Mouse (Mus musculus) cerebellum, postnatal 36 days (tissue): ENCODE data around the gene Zfyve9.
"Not testable (repeated sequence)": the region's sequence is repeated elsewhere in the genome, so short reads cannot be mapped to it uniquely, and the experiment has no call there.

Source experiments
- DNase-seq, 2 experiments: peaks; one replicate each; pipeline ENCODE4 v3.0.0; 2021 to 2022; ENCODE audit warnings: mixed read lengths in 2 of 2

Gene Zfyve9

DNA sequence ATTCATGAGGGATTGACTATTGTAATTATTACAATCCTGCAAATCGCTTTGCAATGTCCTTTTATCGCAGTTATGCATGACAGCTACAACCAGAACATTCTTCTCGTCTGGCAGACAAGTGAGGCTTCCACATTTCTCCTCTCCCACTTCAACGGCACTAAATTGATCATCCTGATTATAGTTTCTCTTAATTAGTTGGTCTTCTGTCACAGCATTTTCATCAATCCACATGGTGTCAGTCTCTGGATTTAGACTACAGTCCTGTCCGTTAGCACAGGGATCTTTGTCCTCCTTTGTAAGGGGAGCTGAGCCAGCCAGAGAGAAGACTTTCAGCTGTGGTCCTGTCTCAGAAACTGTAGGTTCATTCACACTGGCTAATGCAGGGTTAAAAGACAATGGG lies 61.2 kb downstream of the Zfyve9 start, which contains the start of gene 3110021N24Rik:
TSS of gene 3110021N24Rik (plus strand) at position 301 of the 400 bp plus-strand sequence.
- no peak for DNase-seq

GRCm38 (mm10) chr4:108708209-108708608 lies 72.4 kb downstream of the Zfyve9 start:
- DNase-seq, result no peak

DNA sequence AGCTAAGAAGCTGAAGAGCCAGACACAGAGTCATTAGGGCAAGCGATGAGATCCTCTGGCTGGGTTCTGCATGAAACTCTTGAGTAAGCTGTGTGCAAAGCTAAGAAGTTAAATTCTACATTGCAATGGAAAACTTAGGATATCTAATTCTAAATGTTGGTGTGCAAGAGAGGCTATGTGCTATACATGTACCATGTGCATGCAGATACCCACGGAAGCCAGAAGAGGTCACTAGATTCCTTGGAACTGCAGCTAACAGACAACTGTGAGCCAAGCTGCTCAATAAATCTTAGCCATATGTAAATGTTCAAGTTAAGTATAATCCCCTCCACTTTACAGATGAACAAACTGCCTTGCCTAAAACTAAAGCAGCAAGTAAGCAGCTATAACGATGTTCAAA lies 83.7 kb downstream of the Zfyve9 start:
- peak; percentile 14 for DNase-seq

GRCm38 (mm10) chr4:108691469-108691868 lies 89.1 kb downstream of the Zfyve9 start:
- no peak for DNase-seq

DNA sequence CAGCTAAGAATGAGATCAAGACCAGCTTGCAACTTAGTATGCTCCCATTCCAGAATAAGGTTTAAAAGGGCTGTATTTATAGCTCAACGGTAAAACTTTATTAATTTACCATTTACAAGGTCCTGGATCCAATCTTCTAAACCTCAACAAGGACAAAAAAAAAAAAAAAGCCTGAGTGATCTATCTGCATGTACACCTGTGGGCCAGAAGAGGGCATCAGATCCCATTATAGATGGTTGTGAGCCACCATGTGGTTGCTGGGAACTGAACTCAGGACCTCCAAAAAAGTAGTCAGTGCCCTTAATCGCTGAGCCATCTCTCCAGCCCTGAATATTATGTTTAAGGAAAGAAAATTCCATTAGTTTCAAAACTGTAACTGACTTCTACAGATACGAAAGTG lies 90.1 kb downstream of the Zfyve9 start:
- DNase-seq, result no peak

- DNase-seq, result not testable (repeated sequence)
Observed at GRCm38 (mm10) chr4:108687098-108687497, 93.5 kb downstream of the Zfyve9 start.

- no peak for DNase-seq
Observed at GRCm38 (mm10) chr4:108686156-108686555, 94.4 kb downstream of the Zfyve9 start.

GRCm38 (mm10) chr4:108664407-108664806 lies 116.2 kb downstream of the Zfyve9 start:
- no peak for DNase-seq

DNA sequence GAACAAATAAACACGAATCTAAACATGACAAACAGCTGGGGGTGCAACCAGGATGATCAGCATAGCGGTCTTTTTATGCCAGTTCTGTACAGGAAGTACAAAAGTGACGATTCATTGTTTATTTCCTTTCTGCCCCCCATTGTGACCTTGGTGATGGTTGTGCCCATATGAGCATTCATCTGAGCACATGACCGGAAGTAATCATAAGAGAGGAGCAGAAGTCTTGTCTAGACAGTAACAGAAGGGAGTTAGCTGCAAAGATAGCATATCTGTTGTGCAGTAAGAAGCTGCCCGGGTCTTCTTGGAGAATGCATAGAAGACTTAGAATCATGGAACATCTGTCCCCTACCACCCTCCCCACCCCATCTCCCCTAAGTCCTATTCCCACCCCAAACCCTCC lies 141.8 kb downstream of the Zfyve9 start:
- no peak for DNase-seq

GRCm38 (mm10) chr4:108637721-108638120 lies 142.9 kb downstream of the Zfyve9 start:
- no peak for DNase-seq

DNA sequence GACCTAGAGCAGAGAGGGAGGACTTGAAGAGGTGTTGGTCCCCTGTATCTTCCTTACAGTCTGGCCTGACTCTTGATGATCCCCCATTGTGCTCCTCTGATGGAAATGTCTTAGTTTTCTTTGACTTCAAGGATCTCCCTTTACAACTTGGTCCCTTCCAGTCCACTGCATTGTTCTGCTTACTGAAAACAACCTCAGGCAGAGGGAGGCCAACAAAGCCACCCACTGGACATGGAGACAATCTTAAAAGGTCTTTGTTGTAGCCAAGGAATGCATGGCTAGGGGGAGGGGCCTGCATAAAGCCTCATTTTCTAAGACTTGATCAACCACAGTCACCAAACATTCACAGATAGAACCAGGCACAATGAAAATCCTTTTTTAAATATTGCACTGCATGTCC lies 145.5 kb downstream of the Zfyve9 start:
- DNase-seq, result no peak

GRCm38 (mm10) chr4:108634696-108635095 lies 145.9 kb downstream of the Zfyve9 start:
- no peak for DNase-seq

GRCm38 (mm10) chr4:108633703-108634102 lies 146.9 kb downstream of the Zfyve9 start:
- DNase-seq, result no peak

DNA sequence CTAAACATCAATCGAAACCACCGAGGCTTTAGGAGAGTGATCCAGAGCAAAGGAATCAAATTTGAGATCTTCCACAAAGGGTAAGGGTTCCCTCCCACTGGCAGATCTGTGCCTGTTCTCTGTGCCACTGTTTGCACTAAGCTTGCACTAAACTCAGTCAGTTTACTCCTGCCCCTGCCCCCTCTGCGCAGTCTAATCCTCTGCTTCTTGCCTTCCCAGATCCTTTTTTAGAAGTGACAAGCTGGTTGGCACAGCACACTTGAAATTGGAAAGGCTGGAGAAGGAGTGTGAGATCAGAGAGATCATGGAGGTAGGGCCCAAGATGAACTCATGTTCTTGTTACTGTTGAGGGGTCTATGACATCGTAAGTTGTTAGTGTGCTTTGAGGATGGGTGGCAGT lies 149.0 kb downstream of the Zfyve9 start:
- DNase-seq, result no peak

- DNase-seq, result no peak
Observed at GRCm38 (mm10) chr4:108630096-108630495, 150.5 kb downstream of the Zfyve9 start.

DNA sequence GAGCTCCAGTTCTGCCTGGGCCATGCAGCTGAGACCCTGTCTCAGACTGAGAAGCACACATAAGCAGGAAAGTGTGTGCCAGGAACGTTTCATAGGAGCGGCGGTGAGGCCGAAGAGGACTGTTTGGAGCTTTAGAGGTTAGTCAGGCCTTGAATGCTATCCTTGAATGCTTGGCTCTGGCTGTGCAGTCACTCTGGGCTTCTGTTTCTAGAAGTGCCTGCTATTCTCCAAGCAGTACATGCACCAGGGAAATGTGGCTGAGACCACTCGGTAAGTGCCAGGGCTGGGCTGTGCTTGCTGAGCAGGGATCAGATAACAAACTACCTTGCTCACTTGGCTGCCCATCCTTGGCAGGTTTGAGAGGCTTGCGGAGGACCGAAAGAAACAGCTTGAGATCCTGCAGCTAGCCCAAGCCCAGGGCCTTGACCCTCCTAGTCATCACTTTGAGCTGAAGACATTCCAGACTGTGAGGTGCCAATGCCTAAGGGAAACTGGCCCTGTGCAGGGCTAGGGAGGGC lies 151.2 kb downstream of the Zfyve9 start:
- DNase-seq, result no peak

DNA sequence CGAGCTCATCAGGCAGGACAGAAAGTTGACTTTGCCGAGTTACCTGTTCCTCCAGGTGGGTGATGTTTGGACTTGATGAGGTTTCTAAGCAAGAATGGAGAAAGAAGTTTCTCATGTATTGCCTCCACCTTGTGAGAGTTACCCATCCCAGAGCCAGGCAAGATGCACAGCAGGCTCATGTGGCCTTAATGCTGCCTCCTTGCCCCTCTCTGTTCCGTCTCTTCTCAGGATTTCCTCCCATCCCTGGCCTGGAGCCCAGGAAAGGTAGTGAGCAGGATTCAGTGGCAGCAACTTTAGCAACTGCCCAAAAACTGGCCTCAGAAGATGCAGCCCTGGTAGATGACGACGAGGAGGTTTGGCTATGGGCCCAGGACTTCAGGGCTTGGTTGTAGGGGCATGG lies 153.5 kb downstream of the Zfyve9 start:
- no peak for DNase-seq

DNA sequence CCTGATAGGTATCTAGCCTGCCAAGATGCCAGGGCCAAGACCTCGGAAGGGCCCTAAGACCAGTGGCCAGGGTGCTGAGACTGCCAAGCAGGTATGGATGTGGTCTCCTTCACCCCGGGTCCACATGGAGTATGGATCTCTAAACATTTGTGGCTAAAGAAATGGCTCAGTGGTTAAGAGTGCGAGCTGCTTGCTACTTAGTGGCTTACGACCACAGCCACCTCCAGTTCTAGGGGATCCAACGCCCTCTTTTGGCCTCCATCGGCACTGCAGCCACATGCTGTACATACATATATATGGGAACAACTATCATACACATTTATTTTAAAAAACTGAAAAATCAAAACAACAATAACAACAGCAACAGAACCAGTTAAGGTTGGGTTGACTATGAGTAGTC lies 159.1 kb downstream of the Zfyve9 start:
- DNase-seq, result no peak

- DNase-seq, result peak in 1 of 2 experiments; percentile 17
Observed at GRCm38 (mm10) chr4:108620536-108620935, 160.1 kb downstream of the Zfyve9 start.

DNA sequence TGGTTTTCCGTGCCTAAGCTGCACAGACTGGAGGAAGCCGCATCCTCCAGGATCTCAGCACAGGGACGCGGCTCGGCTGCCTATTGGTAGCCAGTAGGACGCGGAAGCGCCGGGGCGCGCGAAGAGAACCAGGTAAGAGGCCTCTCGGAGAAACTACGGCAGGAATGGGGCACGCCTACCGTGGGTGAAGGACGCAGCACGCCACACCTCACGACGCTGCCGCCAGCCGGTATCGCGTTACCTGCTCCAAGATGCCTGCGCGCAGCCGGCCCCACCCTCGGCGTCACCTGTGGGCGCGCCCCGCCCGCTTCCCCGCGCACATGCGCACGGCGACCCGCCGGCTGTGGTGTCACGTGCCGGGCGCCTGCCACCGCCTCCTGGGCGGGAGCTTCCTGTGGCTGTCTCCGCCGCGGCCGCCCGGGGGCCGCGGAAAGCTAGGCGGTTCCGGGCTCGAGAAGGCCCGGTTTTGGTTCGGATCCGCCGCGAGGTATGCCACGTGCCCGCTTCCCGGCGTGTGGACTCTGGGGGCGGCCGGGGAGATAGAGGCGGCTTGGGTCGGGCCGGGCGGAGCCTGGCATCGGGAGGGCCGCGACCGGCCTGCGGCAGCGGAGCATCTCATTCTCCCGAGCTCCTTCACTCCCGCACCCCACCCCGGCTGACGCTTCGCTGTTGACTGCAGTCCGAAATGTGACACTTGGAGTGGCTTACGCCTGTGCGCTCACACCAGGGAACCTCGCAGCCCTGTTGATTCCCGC lies 160.8 kb downstream of the Zfyve9 start, which contains the start of gene Cc2d1b:
TSS of gene Cc2d1b (plus strand) at position 354 of the 755 bp plus-strand sequence.
- DNase-seq, result peak; percentile 91 to 96

- DNase-seq, result no peak
Observed at GRCm38 (mm10) chr4:108619165-108619564, 161.4 kb downstream of the Zfyve9 start.

DNA sequence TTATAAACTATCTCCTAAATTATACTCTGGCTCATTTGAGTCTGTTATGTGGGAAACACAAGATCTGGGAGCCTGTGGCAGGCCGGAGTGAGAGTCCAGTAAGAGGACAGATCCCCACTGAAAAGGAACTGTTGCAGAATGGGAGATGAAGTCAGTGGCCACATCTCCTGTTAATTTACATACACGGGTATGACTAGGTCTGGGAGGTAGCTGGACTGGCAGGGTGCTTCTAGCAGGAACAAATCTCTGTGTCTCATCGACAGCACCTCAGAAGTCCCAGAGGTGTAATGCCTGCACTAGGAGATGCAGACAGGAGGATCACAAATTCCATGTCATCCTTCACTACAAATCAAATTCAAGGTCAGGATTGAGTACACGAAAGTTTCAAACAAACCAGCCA lies 162.0 kb downstream of the Zfyve9 start:
- DNase-seq, result no peak

GRCm38 (mm10) chr4:108610935-108611334 lies 169.7 kb downstream of the Zfyve9 start:
- no peak for DNase-seq

DNA sequence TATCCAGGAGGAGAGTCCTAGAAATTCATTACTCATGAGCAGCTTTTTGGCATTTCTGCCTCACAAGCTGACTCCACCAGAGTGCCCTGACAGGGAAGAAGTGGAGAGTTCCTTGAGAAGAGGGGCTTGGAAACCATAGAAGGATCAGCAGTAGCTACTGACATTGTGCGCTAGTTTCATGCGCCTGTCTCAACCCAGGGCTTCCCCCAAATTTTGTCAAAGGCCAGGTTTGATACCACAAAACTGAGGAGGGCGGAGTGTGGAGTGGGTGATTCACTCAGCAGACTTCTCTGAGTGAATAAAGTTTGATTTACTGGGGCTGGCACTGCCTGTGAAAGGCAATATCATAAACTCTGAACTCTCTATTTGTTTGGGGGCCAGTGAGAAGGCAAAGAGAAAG lies 171.9 kb downstream of the Zfyve9 start:
- no peak for DNase-seq

DNA sequence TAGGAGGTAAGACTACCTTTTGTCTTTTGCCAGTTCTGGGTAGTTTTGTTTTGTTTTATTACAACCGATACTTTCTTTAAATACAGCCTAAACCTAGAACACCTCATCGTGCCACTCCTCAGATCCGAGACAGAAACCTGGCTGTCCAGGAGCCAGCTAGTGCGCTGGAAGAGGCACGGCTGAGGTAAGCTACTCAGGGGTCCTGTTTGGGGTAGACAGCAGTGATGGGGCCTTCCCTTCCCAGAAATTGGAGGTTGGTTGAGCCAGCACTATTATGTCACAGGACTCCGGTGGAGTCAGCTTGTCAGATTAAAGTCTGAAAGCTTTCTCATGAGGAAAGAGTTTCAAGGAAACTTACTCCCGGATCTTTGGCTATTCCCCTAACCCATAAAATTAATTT lies 178.7 kb downstream of the Zfyve9 start:
- DNase-seq, result no peak
